Mouse (Mus musculus) liver, postnatal 0 days (tissue): Measurements from ENCODE around the gene Dpf3.

Experiments
- CTCF ChIP-seq: sonication (generic); IDR thresholded peaks from 2 replicates; pipeline ENCODE4 v1.5.1; 2016; ENCODE audit warnings: antibody characterized with exemption, low read depth
- EP300 ChIP-seq: IDR thresholded peaks from 2 replicates; pipeline ENCODE4 v1.6.1; 2016; ENCODE audit warnings: antibody characterized with exemption, low read depth, mild to moderate bottlenecking

GRCm38 (mm10) chr12:83249066-83249465, 238.4 kb downstream of the Dpf3 start:
- TF ChIP-seq EP300 = no peak
- no peak for TF ChIP-seq CTCF
